Mouse (Mus musculus) liver, embryonic 12.5 days (tissue): ENCODE data around the gene Pygo1. TPM values are rescaled to one million over a fixed set of nuclear protein-coding genes. Genes with fewer than 3 reads are reported as not detected.

Experiments used
- ATAC-seq: fragments of 200-750 bp; cut with Nextera tagmentation; 2 replicates; pipeline ENCODE4 v1.8.0; 2017; ENCODE audit warnings: moderate number of reproducible peaks, mild to moderate bottlenecking, moderate library complexity
- H3K27ac ChIP-seq: fragments of 300-500 bp; sonication (generic); 2 replicates; pipeline ENCODE4 v1.5.1; 2016; ENCODE audit warnings: mild to moderate bottlenecking
- H3K27me3 ChIP-seq: fragments of 300-500 bp; sonication (generic); replicated peaks from 2 replicates; pipeline ENCODE4 v1.6.1; 2016; ENCODE audit warnings: mild to moderate bottlenecking, moderate library complexity
- H3K36me3 ChIP-seq: fragments of 300-500 bp; sonication (generic); 2 replicates; pipeline ENCODE4 v1.6.1; 2016; ENCODE audit warnings: mild to moderate bottlenecking, moderate library complexity
- H3K4me1 ChIP-seq: fragments of 300-500 bp; sonication (generic); 2 replicates; pipeline ENCODE4 v1.6.1; 2016
- H3K4me2 ChIP-seq: fragments of 300-500 bp; sonication (generic); 2 replicates; pipeline ENCODE4 v1.6.1; 2016; ENCODE audit warnings: mild to moderate bottlenecking, moderate library complexity
- H3K4me3 ChIP-seq: fragments of 300-500 bp; sonication (generic); 2 replicates; pipeline ENCODE4 v1.5.1; 2016; ENCODE audit warnings: mild to moderate bottlenecking, moderate library complexity
- H3K9ac ChIP-seq: fragments of 300-500 bp; sonication (generic); 2 replicates; pipeline ENCODE4 v1.6.1; 2016; ENCODE audit warnings: mild to moderate bottlenecking, moderate library complexity
- H3K9me3 ChIP-seq: fragments of 300-500 bp; sonication (generic); replicated peaks from 2 replicates; pipeline ENCODE4 v1.6.1; 2016; ENCODE audit warnings: mild to moderate bottlenecking, moderate library complexity
- WGBS: fragments of 180-500 bp; shearing (Covaris S2); methylation state at CpG from one replicate; pipeline ENCODE4 v1.1.7; 2016; ENCODE audit not compliant: insufficient replicate concordance; 5-methylcytosine and 5-hydroxymethylcytosine counted together
- polyA plus RNA-seq: library from polyadenylated mRNA; unstranded; fragments of >200 nt; fragmentation: Nextera tagmentation; extraction: Ambion mirVana; gene quantifications from 2 replicates; pipeline ENCODE4 v1.2.1, GENCODE M21; 2016

Gene Pygo1
- 0.35 and 0.48 TPM in 2 replicates for polyA plus RNA-seq

DNA sequence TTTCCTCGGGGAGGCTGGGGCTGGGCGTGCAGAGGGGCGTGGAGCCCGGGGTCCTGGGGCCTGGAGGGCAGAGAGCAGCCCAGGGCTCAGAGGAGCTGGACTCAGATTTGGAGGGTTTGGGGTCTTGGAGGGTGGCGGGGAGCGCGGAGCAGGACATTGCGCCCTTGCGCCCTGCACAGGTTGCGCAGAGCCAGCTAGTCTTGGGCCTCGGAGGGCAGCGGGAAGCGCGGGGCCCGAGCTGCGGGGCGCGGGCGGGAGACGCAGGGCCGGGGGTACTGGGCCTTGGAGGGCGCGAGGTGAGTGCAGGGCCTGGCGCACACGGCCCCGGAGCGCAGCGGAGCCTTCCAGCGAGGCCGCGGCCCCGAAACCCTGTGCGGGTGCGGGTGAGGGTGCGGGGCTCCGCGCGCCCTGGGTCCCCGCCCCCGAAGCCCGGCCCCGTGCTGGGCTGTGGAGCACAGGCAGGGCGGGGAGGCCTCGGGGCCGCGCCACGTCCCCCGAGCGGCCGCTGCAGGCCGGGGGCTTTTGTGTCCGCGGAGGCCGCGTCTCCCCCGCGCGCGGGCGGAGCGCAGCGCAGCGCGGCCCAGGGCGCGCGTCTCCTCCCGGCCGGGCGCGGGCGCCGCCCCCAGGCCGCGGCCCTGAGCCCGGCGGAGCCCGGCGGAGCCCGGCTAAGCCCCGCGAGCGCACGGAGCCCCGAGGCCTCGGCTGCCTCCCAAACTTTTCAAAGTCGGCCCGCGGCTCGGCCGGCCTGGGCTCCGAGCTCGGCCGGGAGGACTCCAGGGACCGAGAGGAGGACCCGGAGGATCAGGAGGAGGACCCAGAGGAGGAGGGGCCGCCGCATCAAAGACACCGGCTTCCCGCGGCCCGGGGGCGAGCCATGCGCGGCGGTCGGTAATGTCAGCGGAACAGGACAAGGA is at the start of gene Pygo1:
TSS of gene Pygo1 (plus strand) at position 625 of the 914 bp plus-strand sequence.
- Histone ChIP-seq H3K4me3 (peak within 1 kb of the TSS; percentile 58), H3K4me1 (peaks cover 6% of the 10 kb centered on the region; the same call in 1 of the 2 replicates), H3K27ac (no peak within 1 kb of the TSS), H3K4me2 (peak within 1 kb of the TSS; percentile 74), H3K27me3 (peaks cover 76% of the 10 kb centered on the region), H3K9me3 (no peaks in the 10 kb centered on the region), H3K9ac (peak within 1 kb of the TSS; percentile 50), H3K36me3 (no peaks in the 10 kb centered on the region)
- under 1% methylated on average over 87 of the region's 108 CpGs for WGBS
- peak; percentile 44 for ATAC-seq

- no peak overlapping the region for H3K9ac ChIP-seq
- WGBS, result 64% methylated on average over 2 of the region's 2 CpGs
- no peak overlapping the region for H3K4me2 ChIP-seq
- H3K9me3 ChIP-seq, result no peaks in the 10 kb centered on the region
- no peak overlapping the region for H3K4me3 ChIP-seq
- H3K27ac ChIP-seq, result no peak overlapping the region
- peaks cover 18% of the 10 kb centered on the region for H3K4me1 ChIP-seq
- no peak for ATAC-seq
- H3K27me3 ChIP-seq, result no peaks in the 10 kb centered on the region
- H3K36me3 ChIP-seq, result no peaks in the 10 kb centered on the region
Measured at GRCm38 (mm10) chr9:72875878-72876277, 49.6 kb upstream of the Pygo1 start.

DNA sequence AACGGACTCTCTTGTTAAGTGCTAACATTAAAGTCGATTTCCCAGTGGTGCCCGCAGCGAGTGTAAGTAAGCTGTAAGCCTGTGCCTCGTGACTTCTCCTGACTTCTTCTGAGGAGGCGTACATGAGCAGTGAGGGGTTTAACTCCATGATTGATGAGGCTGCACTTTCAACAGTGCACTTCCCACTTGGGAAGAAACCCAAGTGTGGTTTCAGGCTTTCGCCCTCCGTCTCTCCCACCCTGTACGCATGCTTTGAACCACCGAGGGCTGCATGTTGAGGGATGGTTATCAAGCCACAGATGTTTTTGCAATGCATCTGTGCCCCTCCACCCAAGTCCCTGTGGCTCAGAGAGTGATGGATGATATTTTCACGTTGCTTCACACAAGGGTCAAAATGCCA is 47.5 kb upstream of the Pygo1 start:
- no peaks in the 10 kb centered on the region for H3K27me3 ChIP-seq
- H3K27ac ChIP-seq, result no peak overlapping the region
- H3K9ac ChIP-seq, result no peak overlapping the region
- no peak overlapping the region for H3K4me2 ChIP-seq
- H3K4me1 ChIP-seq, result peaks cover 21% of the 10 kb centered on the region
- H3K9me3 ChIP-seq, result no peaks in the 10 kb centered on the region
- no peak overlapping the region for H3K4me3 ChIP-seq
- ATAC-seq, result no peak
- WGBS, result 30% methylated on average over 11 of the region's 11 CpGs
- no peaks in the 10 kb centered on the region for H3K36me3 ChIP-seq

DNA sequence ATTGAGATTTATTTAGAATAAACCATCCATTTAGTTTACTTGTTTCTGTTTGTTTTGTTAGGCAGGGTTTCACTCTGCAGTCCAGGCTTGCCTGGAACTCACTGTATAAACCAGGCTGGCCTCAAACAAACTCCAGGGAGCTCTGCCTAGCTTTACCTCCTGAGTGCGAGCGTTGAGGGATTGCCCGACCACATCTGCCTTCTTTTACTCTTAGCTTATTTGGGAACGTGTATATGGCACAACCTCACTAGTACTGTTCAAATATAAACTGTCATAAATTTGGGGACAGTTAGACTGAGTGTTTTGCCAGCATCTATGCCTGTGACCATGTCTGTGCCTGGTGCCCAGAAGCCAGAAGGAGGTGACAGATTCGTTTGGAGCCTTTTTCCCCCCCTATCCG is 46.8 kb upstream of the Pygo1 start:
- Histone ChIP-seq H3K36me3 (no peaks in the 10 kb centered on the region), H3K4me3 (no peak overlapping the region), H3K9ac (no peak overlapping the region), H3K27ac (no peak overlapping the region), H3K4me1 (peaks cover 21% of the 10 kb centered on the region), H3K27me3 (no peaks in the 10 kb centered on the region), H3K4me2 (no peak overlapping the region), H3K9me3 (no peaks in the 10 kb centered on the region)
- no peak for ATAC-seq
- 57% methylated on average over 6 of the region's 6 CpGs for WGBS

DNA sequence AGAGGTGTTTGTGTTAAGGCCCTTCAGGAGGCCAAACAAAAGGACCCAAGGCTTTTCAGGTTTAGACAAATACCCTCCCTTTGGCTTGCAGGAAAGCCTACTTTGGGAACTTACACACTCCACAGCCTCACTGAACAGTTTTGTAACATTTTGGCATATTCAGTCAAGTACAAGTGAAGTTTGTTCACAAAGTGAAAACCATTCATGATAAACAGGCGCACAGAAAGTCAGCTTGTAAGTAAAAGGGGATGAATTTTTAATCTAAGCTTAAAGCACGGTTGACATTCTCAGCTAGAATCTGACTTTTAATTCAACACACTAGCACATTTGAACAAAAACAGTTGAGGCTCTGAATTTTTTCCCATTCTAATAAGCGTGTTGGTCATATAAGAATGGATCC is 45.8 kb upstream of the Pygo1 start:
- Histone ChIP-seq H3K9me3 (no peaks in the 10 kb centered on the region), H3K4me2 (no peak overlapping the region), H3K36me3 (no peaks in the 10 kb centered on the region), H3K4me1 (peaks cover 21% of the 10 kb centered on the region), H3K27me3 (no peaks in the 10 kb centered on the region), H3K27ac (no peak overlapping the region), H3K9ac (no peak overlapping the region), H3K4me3 (no peak overlapping the region)
- 56% methylated on average over 3 of the region's 3 CpGs for WGBS
- no peak for ATAC-seq

DNA sequence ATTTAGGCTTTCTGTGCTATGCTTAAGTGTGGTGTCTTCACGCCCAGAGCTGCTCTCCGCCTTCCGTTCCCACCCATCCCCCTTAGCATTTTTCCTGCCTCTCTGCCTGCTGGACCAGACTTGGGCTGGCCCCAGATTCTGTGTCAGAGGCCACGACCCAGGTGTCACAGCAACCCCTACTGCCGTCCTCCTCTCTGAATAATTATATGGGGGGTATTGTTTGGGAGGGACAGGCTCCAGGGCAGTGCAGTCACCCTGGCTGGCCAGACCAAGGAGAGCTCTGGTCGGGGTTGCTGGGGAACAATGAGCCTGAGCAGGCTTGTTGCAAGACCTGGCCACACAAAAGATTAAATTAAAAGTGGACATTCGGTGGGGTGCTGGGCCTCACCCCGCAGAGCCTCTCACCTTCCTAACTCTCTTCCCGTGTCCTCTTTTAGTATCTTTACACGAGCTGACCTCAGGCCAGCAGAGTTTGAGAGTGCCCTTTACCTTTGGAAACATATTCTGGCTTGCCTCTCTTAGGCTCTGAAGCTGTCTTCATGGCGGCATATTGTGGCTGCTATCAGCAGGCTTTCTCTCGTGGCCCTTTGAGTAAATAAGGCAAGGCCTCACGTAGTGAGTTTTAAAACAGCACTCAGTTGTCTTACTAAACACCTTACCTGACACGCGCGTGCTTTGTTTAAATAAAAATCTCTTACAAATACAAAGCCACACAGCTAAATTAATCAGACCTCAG is 45.1 kb upstream of the Pygo1 start:
- H3K27me3 ChIP-seq, result no peaks in the 10 kb centered on the region
- H3K4me2 ChIP-seq, result no peak overlapping the region
- H3K9ac ChIP-seq, result no peak overlapping the region
- peaks cover 21% of the 10 kb centered on the region for H3K4me1 ChIP-seq
- no peak overlapping the region for H3K27ac ChIP-seq
- H3K4me3 ChIP-seq, result no peak overlapping the region
- no peak for ATAC-seq
- H3K36me3 ChIP-seq, result no peaks in the 10 kb centered on the region
- no peaks in the 10 kb centered on the region for H3K9me3 ChIP-seq
- WGBS, result 47% methylated on average over 16 of the region's 16 CpGs

DNA sequence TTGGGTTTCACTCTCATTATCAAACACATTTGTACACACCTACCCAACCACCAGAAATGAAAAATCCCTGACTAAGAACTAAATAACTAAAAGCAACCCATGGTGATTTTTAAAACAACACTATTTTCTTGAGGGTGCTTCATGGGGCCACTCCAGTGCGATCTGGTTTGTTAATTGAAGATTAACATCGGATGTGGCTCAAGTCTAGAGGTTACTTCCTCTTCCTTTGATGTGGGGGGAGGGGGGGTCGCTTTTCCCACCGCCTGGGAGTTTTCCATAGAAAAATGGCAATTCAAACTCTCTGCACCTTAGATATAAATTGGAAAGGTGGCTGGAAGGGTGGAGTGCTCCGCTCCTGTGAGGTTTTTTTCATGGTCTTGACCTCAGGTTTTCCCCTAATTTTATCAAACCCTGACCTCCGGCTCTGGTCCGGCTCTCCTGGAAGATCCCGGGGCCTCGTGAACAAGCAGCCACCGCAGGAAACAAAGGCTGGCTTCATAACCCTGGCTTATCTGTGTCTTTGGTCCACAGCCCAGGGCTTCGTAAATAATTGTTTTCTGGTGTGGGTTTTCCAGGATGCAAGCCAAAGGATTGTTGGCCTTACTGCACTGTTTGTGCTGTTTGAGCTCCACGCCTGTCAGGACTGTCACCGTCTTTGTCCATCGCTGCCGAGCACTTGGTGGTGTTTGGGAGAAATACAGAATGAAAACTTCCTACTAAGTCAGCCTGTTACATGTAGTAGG is 44.2 kb upstream of the Pygo1 start:
- no peak overlapping the region for H3K9ac ChIP-seq
- no peaks in the 10 kb centered on the region for H3K9me3 ChIP-seq
- H3K4me3 ChIP-seq, result no peak overlapping the region
- H3K27ac ChIP-seq, result no peak overlapping the region
- no peaks in the 10 kb centered on the region for H3K27me3 ChIP-seq
- peak overlapping the region; percentile 38 for H3K4me2 ChIP-seq
- H3K4me1 ChIP-seq, result peaks cover 21% of the 10 kb centered on the region
- H3K36me3 ChIP-seq, result no peaks in the 10 kb centered on the region
- ATAC-seq, result 0 out of 2 replicates have a peak, but pooled peaks have one; percentile 35
- WGBS, result 12% methylated on average over 15 of the region's 15 CpGs

- no peak overlapping the region for H3K27ac ChIP-seq
- no peak overlapping the region for H3K4me3 ChIP-seq
- H3K4me2 ChIP-seq, result no peak overlapping the region
- no peaks in the 10 kb centered on the region for H3K27me3 ChIP-seq
- peaks cover 17% of the 10 kb centered on the region for H3K4me1 ChIP-seq
- no peaks in the 10 kb centered on the region for H3K36me3 ChIP-seq
- H3K9ac ChIP-seq, result no peak overlapping the region
- ATAC-seq, result 0 out of 2 replicates have a peak, but pooled peaks have one; percentile 37
- H3K9me3 ChIP-seq, result no peaks in the 10 kb centered on the region
- 16% methylated on average over 3 of the region's 3 CpGs for WGBS
Measured at GRCm38 (mm10) chr9:72883940-72884339, 41.5 kb upstream of the Pygo1 start.

- no peaks in the 10 kb centered on the region for H3K4me1 ChIP-seq
- H3K27me3 ChIP-seq, result no peaks in the 10 kb centered on the region
- 57% methylated on average over 1 of the region's 1 CpGs for WGBS
- no peak overlapping the region for H3K9ac ChIP-seq
- ATAC-seq, result no peak
- H3K4me2 ChIP-seq, result no peak overlapping the region
- no peaks in the 10 kb centered on the region for H3K9me3 ChIP-seq
- H3K36me3 ChIP-seq, result no peaks in the 10 kb centered on the region
- H3K4me3 ChIP-seq, result no peak overlapping the region
- no peak overlapping the region for H3K27ac ChIP-seq
Measured at GRCm38 (mm10) chr9:72889777-72890176, 35.7 kb upstream of the Pygo1 start.

- Histone ChIP-seq H3K9ac (no peak overlapping the region), H3K36me3 (no peaks in the 10 kb centered on the region), H3K27me3 (no peaks in the 10 kb centered on the region), H3K27ac (no peak overlapping the region), H3K4me1 (no peaks in the 10 kb centered on the region), H3K4me2 (no peak overlapping the region), H3K4me3 (no peak overlapping the region), H3K9me3 (no peaks in the 10 kb centered on the region)
- ATAC-seq, result no peak
- 74% methylated on average over 10 of the region's 10 CpGs for WGBS
Measured at GRCm38 (mm10) chr9:72890499-72891085, 34.9 kb upstream of the Pygo1 start.

GRCm38 (mm10) chr9:72892761-72893160 is 32.7 kb upstream of the Pygo1 start:
- H3K4me3 ChIP-seq, result no peak overlapping the region
- no peaks in the 10 kb centered on the region for H3K4me1 ChIP-seq
- ATAC-seq, result no peak
- H3K27me3 ChIP-seq, result no peaks in the 10 kb centered on the region
- H3K9me3 ChIP-seq, result no peaks in the 10 kb centered on the region
- H3K4me2 ChIP-seq, result no peak overlapping the region
- WGBS, result 78% methylated on average over 5 of the region's 5 CpGs
- H3K36me3 ChIP-seq, result no peaks in the 10 kb centered on the region
- no peak overlapping the region for H3K9ac ChIP-seq
- no peak overlapping the region for H3K27ac ChIP-seq
